Mouse (Mus musculus) MEL (cell line): ENCODE results near the gene Fam173b.

Experiments
- CHD2 ChIP-seq: IDR thresholded peaks from 2 replicates; pipeline ENCODE4 v1.6.1; 2011; ENCODE audit warnings: low read length, improper control_type of control experiment
- CTCF ChIP-seq, 3 experiments: IDR thresholded peaks in 2 of 3; conservative IDR thresholded peaks in 1 of 3; 2 replicates each; pipeline ENCODE4 v1.5.1; 2011 to 2012; ENCODE audit warnings: low read length in 3 of 3, low read depth in 2 of 3, mild to moderate bottlenecking in 2 of 3, improper control_type of control experiment in 1 of 3, inconsistent platforms in 1 of 3, mixed read lengths in 1 of 3, moderate library complexity in 1 of 3; ENCODE audit not compliant: control insufficient read depth in 1 of 3, insufficient read depth in 1 of 3, poor library complexity in 1 of 3, severe bottlenecking in 1 of 3
- E2F4 ChIP-seq: IDR thresholded peaks from 2 replicates; pipeline ENCODE4 v1.6.1; 2011; ENCODE audit warnings: low read depth, low read length, improper control_type of control experiment, borderline replicate concordance
- EP300 ChIP-seq, 2 experiments: IDR thresholded peaks; 2 replicates each; pipeline ENCODE4 v1.6.1; 2011; ENCODE audit warnings: improper control_type of control experiment in 2 of 2, low read length in 2 of 2, low read depth in 1 of 2, mild to moderate bottlenecking in 1 of 2
- JUND ChIP-seq: IDR thresholded peaks from 2 replicates; pipeline ENCODE4 v1.6.1; 2011; ENCODE audit warnings: low read depth, mild to moderate bottlenecking, improper control_type of control experiment, low read length
- KAT2A ChIP-seq: conservative IDR thresholded peaks from 2 replicates; pipeline ENCODE4 v1.6.1; 2012; ENCODE audit warnings: low read depth, low read length, improper control_type of control experiment, inconsistent platforms
- MYC ChIP-seq: IDR thresholded peaks from 2 replicates; pipeline ENCODE4 v1.6.1; 2011; ENCODE audit warnings: low read depth, mild to moderate bottlenecking, low read length, improper control_type of control experiment, moderate library complexity
- NELFE ChIP-seq: IDR thresholded peaks from 2 replicates; pipeline ENCODE4 v1.6.1; 2011; ENCODE audit warnings: low read depth, low read length, improper control_type of control experiment
- POLR2A ChIP-seq, 2 experiments: IDR thresholded peaks; 2 replicates each; pipeline ENCODE4 v1.6.1; 2011 to 2012; ENCODE audit warnings: low read length in 2 of 2, mild to moderate bottlenecking in 2 of 2, control low read depth in 1 of 2, improper control_type of control experiment in 1 of 2, low read depth in 1 of 2, moderate library complexity in 1 of 2; ENCODE audit not compliant: control insufficient read depth in 1 of 2, insufficient read depth in 1 of 2, poor library complexity in 1 of 2
- ZNF384 ChIP-seq: IDR thresholded peaks from 2 replicates; pipeline ENCODE4 v1.6.1; 2012; ENCODE audit warnings: low read depth, mild to moderate bottlenecking, inconsistent platforms, low read length, improper control_type of control experiment

DNA sequence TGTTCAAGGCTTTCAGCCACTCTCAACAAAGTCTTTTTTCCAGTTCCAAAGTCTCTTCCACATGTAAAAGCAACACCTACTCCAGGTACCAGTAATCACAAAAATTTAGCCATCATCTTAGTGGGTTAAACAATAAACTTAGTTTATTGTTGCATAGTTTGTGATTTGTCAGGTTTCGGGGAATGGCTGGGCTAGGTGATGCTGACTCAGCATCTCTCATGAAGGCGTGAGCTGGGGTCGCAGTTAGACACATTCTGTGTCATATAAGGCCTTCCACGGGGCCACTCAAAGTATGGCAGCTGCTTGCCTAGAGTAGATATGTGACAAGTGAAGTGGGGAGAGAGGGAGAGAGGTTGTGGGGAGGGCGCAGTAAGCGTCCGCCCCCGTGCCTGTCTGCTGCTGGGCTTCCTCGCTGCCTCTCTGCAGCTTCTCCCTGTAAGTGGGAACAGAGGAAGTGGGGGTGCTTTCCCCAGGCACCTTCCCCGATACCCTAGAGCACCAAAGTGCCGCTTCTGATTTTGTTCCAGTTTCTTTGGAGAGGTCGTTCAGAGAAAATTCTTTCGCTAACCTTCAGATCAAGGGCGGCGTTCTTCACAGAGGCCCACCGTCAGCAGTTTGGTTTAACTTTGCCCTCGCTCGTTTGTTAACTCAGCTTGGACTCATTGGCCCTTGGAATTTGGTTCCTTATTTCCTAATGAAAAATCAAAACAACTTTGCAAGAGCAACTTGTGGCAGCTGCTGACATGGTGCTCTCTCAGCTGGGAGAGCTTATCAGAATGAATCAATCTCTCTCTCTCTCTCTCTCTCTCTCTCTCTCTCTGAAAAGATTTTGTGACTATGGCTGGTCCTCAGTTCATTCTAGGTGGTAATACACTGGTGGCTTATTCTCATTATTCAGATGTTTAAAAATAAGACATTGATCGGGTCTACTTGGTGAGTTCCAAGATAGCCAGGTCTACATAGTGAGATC is 37.8 kb upstream of the Fam173b start:
- TF ChIP-seq CTCF (IDR thresholded peaks at IDR 0.05 in 2 of 3, conservative IDR thresholded peaks at IDR 0.05 in 1 of 3; ENCODE audit: control insufficient read depth in 1 of 3, insufficient read depth in 1 of 3, low read depth in 2 of 3, low read length in 3 of 3, poor library complexity in 1 of 3, severe bottlenecking in 1 of 3), result no peak
- no peak for TF ChIP-seq NELFE
- TF ChIP-seq E2F4, result no peak
- no peak for TF ChIP-seq EP300 (IDR thresholded peaks at IDR 0.05; ENCODE audit: low read depth in 1 of 2, low read length in 2 of 2)
- no peak for TF ChIP-seq JUND
- no peak for TF ChIP-seq POLR2A (IDR thresholded peaks at IDR 0.05; ENCODE audit: control insufficient read depth in 1 of 2, insufficient read depth in 1 of 2, low read depth in 1 of 2, low read length in 2 of 2, poor library complexity in 1 of 2)
- no peak for TF ChIP-seq MYC
- TF ChIP-seq ZNF384, result no peak
- no peak for TF ChIP-seq CHD2
- TF ChIP-seq KAT2A, result no peak
